In the genomic region with DNA sequence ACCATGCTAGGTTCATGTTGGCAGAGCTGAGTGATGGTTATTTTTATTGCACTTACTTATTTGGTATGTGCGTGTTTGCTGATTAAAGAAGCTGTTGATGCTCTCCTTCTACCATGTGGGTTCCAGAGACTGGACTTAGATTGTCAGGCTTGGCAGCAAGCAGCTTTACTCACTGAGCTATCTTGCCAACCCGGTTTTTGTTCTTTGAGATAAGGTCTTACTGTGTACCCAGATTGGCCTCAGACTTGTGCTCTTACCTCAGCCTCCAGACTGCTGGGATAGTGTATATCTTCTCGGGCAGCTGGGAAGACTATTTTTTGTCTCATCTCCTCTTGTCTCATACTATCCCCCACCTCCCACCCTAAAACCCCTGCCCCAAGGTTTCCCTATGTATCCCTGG, we compare ENCODE assay signal across 28 mouse cellular contexts. TPM values are rescaled to one million over a fixed set of nuclear protein-coding genes. Genes with fewer than 3 reads are reported as not detected.
DNase-seq lines count a peak whose midpoint lies in the region; ATAC-seq and TF ChIP-seq lines count a peak whose summit lies in the region.
"Had no signal": no experiment of that assay in that cellular context is flagged by ENCODE, and none has a peak within 500 bp of the region (broad histone marks: within the 10 kb centered on the region; RNA-seq: fewer than 3 reads in every experiment).

No protein-coding gene starts in this region.

- H3K36me3 ChIP-seq in heart, embryonic 13.5 days = no peaks in the 10 kb centered on the region
- H3K36me3 ChIP-seq in liver, embryonic 14.5 days (replicated peaks; ENCODE audit: control insufficient read depth, insufficient read depth, low read depth) = no peaks in the 10 kb centered on the region
- H3K36me3 ChIP-seq in stomach, postnatal 0 days (ENCODE audit: control insufficient read depth, insufficient read depth, low read length) = no peaks in the 10 kb centered on the region
- H3K36me3 ChIP-seq in midbrain, embryonic 10.5 days = no peaks in the 10 kb centered on the region
- H3K36me3 ChIP-seq: embryonic facial prominence, embryonic 13.5 days; forebrain, embryonic 12.5 days; hindbrain, embryonic 12.5 days; midbrain, embryonic 15.5 days; neural tube, embryonic 13.5 days had no signal

- no peak overlapping the region for H3K4me3 ChIP-seq in heart, embryonic 13.5 days
- no peak overlapping the region for H3K4me3 ChIP-seq in liver, embryonic 14.5 days (ENCODE audit: insufficient read depth in 1 of 2, low read depth in 2 of 2, low read length in 2 of 2)
- H3K4me3 ChIP-seq in stomach, postnatal 0 days (ENCODE audit: low read depth, low read length) = no peak overlapping the region
- no peak overlapping the region for H3K4me3 ChIP-seq in midbrain, embryonic 10.5 days
- H3K4me3 ChIP-seq: embryonic facial prominence, embryonic 13.5 days; erythroblast, embryonic 14.5 days; forebrain, embryonic 12.5 days; hindbrain, embryonic 12.5 days; midbrain, embryonic 15.5 days; myocyte; neural tube, embryonic 13.5 days had no signal

- peak overlapping the region; percentile 8 for H3K4me2 ChIP-seq in heart, embryonic 13.5 days
- peak overlapping the region; percentile 18; the same call in 1 of the 2 replicates for H3K4me2 ChIP-seq in liver, embryonic 14.5 days (ENCODE audit: low read depth)
- H3K4me2 ChIP-seq in stomach, postnatal 0 days (replicated peaks; ENCODE audit: low read depth) = no peak overlapping the region
- H3K4me2 ChIP-seq: embryonic facial prominence, embryonic 13.5 days; forebrain, embryonic 12.5 days; hindbrain, embryonic 12.5 days; midbrain, embryonic 15.5 days; neural tube, embryonic 13.5 days had no signal

- TF ChIP-seq CTCF in liver, embryonic 14.5 days (IDR thresholded peaks at IDR 0.05; ENCODE audit: low read depth) = no peak
- TF ChIP-seq CTCF in stomach, postnatal 0 days (IDR thresholded peaks at IDR 0.05; ENCODE audit: low read depth) = no peak

- TF ChIP-seq EP300 in liver, embryonic 14.5 days (IDR thresholded peaks at IDR 0.05; ENCODE audit: low read depth) = peak; percentile 84
- TF ChIP-seq EP300 in stomach, postnatal 0 days (optimal IDR thresholded peaks at IDR 0.05) = no peak

- no peak for DNase-seq in heart, postnatal 4 days
- DNase-seq in urinary bladder, postnatal 14 days (ENCODE audit: low spot score) = peak; percentile 41
- no peak for DNase-seq in urinary bladder, adult 2 months (ENCODE audit: low spot score)
- DNase-seq in liver, embryonic 14.5 days (ENCODE audit: low read depth in 3 of 3, low spot score in 3 of 3) = peak in 2 of 3 experiments; percentile 61 to 64
- peak; percentile 46 for DNase-seq in stomach, postnatal 0 days (ENCODE audit: low spot score)
- DNase-seq in midbrain, embryonic 10.5 days (ENCODE audit: low spot score) = no peak
- no peak for DNase-seq in thymus, postnatal 25 days
- DNase-seq: adrenal gland, adult 2 months; cerebellum, adult 2 months; cerebellum, postnatal 25 days; embryo, embryonic 11 days; gastrocnemius, postnatal 36 days; heart, postnatal 10 days; kidney, adult 8-10 months; kidney, postnatal 10 days; lung, adult 18-20 months; lung, postnatal 10 days; retina, postnatal 1 day; thymus, postnatal 14 days had no signal

- no peak overlapping the region for H3K9ac ChIP-seq in heart, embryonic 13.5 days
- no peak overlapping the region for H3K9ac ChIP-seq in liver, embryonic 14.5 days (replicated peaks)
- no peak overlapping the region for H3K9ac ChIP-seq in stomach, postnatal 0 days (ENCODE audit: low read length)
- H3K9ac ChIP-seq: embryonic facial prominence, embryonic 13.5 days; forebrain, embryonic 12.5 days; hindbrain, embryonic 12.5 days; midbrain, embryonic 15.5 days; neural tube, embryonic 13.5 days had no signal

- no peak overlapping the region for H3K27ac ChIP-seq in heart, embryonic 13.5 days (replicated peaks)
- H3K27ac ChIP-seq in liver, embryonic 14.5 days = no peak overlapping the region
- H3K27ac ChIP-seq in stomach, postnatal 0 days (replicated peaks) = no peak overlapping the region
- no peak overlapping the region for H3K27ac ChIP-seq in midbrain, embryonic 10.5 days (replicated peaks)
- H3K27ac ChIP-seq: embryonic facial prominence, embryonic 13.5 days; forebrain, embryonic 12.5 days; hindbrain, embryonic 12.5 days; midbrain, embryonic 15.5 days; neural tube, embryonic 13.5 days had no signal

- no peak for ATAC-seq in heart, embryonic 13.5 days (ENCODE audit: extremely low read depth, insufficient number of reproducible peaks, low FRiP score, low TSS enrichment)
- peak; percentile 63 for ATAC-seq in liver, embryonic 14.5 days (ENCODE audit: insufficient read depth)
- ATAC-seq in stomach, postnatal 0 days (ENCODE audit: low FRiP score, low TSS enrichment) = no peak
- ATAC-seq: midbrain, embryonic 15.5 days; Patski had no signal

- H3K27me3 ChIP-seq in heart, embryonic 13.5 days (replicated peaks) = no peaks in the 10 kb centered on the region
- H3K27me3 ChIP-seq in liver, embryonic 14.5 days (ENCODE audit: control insufficient read depth, insufficient read depth, low read length) = no peaks in the 10 kb centered on the region
- H3K27me3 ChIP-seq in stomach, postnatal 0 days (ENCODE audit: control insufficient read depth, insufficient read depth, low read length) = no peaks in the 10 kb centered on the region
- 0 out of 2 replicates have a peak, but pooled peaks cover under 1% of the 10 kb centered on the region for H3K27me3 ChIP-seq in midbrain, embryonic 10.5 days (ENCODE audit: low read depth, poor library complexity, severe bottlenecking)
- H3K27me3 ChIP-seq: embryonic facial prominence, embryonic 13.5 days; forebrain, embryonic 12.5 days; hindbrain, embryonic 12.5 days; midbrain, embryonic 15.5 days; neural tube, embryonic 13.5 days; Patski had no signal

- 24% methylated on average over 3 of the region's 3 CpGs for WGBS in heart, embryonic 13.5 days
- WGBS in liver, embryonic 14.5 days (ENCODE audit: insufficient replicate concordance) = 15% methylated on average over 3 of the region's 3 CpGs
- WGBS in stomach, postnatal 0 days = 69% methylated on average over 3 of the region's 3 CpGs
- 89% methylated on average over 3 of the region's 3 CpGs for WGBS in midbrain, embryonic 10.5 days

- H3K9me3 ChIP-seq in heart, embryonic 13.5 days = no peaks in the 10 kb centered on the region
- no peaks in the 10 kb centered on the region for H3K9me3 ChIP-seq in liver, embryonic 14.5 days (ENCODE audit: control insufficient read depth, low read length)
- H3K9me3 ChIP-seq in stomach, postnatal 0 days (ENCODE audit: control insufficient read depth, low read length) = no peaks in the 10 kb centered on the region
- no peaks in the 10 kb centered on the region for H3K9me3 ChIP-seq in midbrain, embryonic 10.5 days (replicated peaks)
- H3K9me3 ChIP-seq: embryonic facial prominence, embryonic 13.5 days; forebrain, embryonic 12.5 days; hindbrain, embryonic 12.5 days; midbrain, embryonic 15.5 days; neural tube, embryonic 13.5 days had no signal

- peaks cover 72% of the 10 kb centered on the region for H3K4me1 ChIP-seq in heart, embryonic 13.5 days
- H3K4me1 ChIP-seq in liver, embryonic 14.5 days (replicated peaks; ENCODE audit: control insufficient read depth in 2 of 2, insufficient read depth in 2 of 2, low read length in 1 of 2) = peaks cover 34 to 58% of the 10 kb centered on the region in 2 experiments
- peaks cover 14% of the 10 kb centered on the region for H3K4me1 ChIP-seq in stomach, postnatal 0 days (replicated peaks; ENCODE audit: control insufficient read depth, insufficient read depth)
- peaks cover 63% of the 10 kb centered on the region for H3K4me1 ChIP-seq in midbrain, embryonic 10.5 days

RNA-seq across cellular contexts. Expression of gene Hic2, which starts 4.3 kb away (rescaled TPM):
- polyA plus RNA-seq in heart, embryonic 13.5 days (2015; fragmentation: Nextera tagmentation; extraction: Ambion mirVana) = 4.1 and 4.6 TPM in 2 replicates
- 1 to 10 TPM; 7.0 to 7.1 TPM for total RNA-seq in heart, postnatal 4 days (2021)
- 3.5 and 4.7 TPM in 2 replicates for polyA plus RNA-seq in urinary bladder, adult 2 months (2012; rRNA removed)
- 2.0 and 2.2 TPM in 2 replicates for polyA plus RNA-seq in liver, embryonic 14.5 days (2012; rRNA removed)
- polyA plus RNA-seq in liver, embryonic 14.5 days (2014; fragmentation: Nextera tagmentation; extraction: Ambion mirVana) = 2.0 TPM in 2 replicates
- polyA plus RNA-seq in stomach, postnatal 0 days (2015; fragmentation: Nextera tagmentation; extraction: Ambion mirVana) = 2.1 and 2.4 TPM in 2 replicates
- polyA plus RNA-seq in midbrain, embryonic 10.5 days (2016; fragmentation: Nextera tagmentation; extraction: Ambion mirVana) = 17.3 and 19.3 TPM in 2 replicates

RNA-seq across cellular contexts. Expression of gene Rimbp3, which starts 29.2 kb away (rescaled TPM):
- polyA plus RNA-seq in heart, embryonic 13.5 days (2015; fragmentation: Nextera tagmentation; extraction: Ambion mirVana) = 0.17 and 0.18 TPM in 2 replicates
- under 1 TPM; 0.43 TPM for total RNA-seq in heart, postnatal 4 days (2021)
- 0.26 and 0.37 TPM in 2 replicates for polyA plus RNA-seq in urinary bladder, adult 2 months (2012; rRNA removed)
- polyA plus RNA-seq in liver, embryonic 14.5 days (2012; rRNA removed) = 0.01 and 0.03 TPM in 2 replicates
- 0.05 and 0.06 TPM in 2 replicates for polyA plus RNA-seq in liver, embryonic 14.5 days (2014; fragmentation: Nextera tagmentation; extraction: Ambion mirVana)
- polyA plus RNA-seq in stomach, postnatal 0 days (2015; fragmentation: Nextera tagmentation; extraction: Ambion mirVana) = 0.18 TPM in 2 replicates
- polyA plus RNA-seq in midbrain, embryonic 10.5 days (2016; fragmentation: Nextera tagmentation; extraction: Ambion mirVana) = 1.4 and 2.2 TPM in 2 replicates
- total RNA-seq: gastrocnemius, postnatal 36 days had no signal
- polyA plus RNA-seq: adrenal gland, adult 2 months; erythroblast, embryonic 14.5 days had no signal

RNA-seq across cellular contexts. Expression of gene Ube2l3, which starts 35.2 kb away (rescaled TPM):
- polyA plus RNA-seq in heart, embryonic 13.5 days (2015; fragmentation: Nextera tagmentation; extraction: Ambion mirVana) = 292 and 303 TPM in 2 replicates
- total RNA-seq in heart, postnatal 4 days (2021) = 100 to 1,000 TPM; 154 to 157 TPM
- polyA plus RNA-seq in urinary bladder, adult 2 months (2012; rRNA removed) = 105 and 111 TPM in 2 replicates
- polyA plus RNA-seq in liver, embryonic 14.5 days (2012; rRNA removed) = 34.6 and 65.1 TPM in 2 replicates
- 208 and 218 TPM in 2 replicates for polyA plus RNA-seq in liver, embryonic 14.5 days (2014; fragmentation: Nextera tagmentation; extraction: Ambion mirVana)
- 276 and 278 TPM in 2 replicates for polyA plus RNA-seq in stomach, postnatal 0 days (2015; fragmentation: Nextera tagmentation; extraction: Ambion mirVana)
- 412 and 424 TPM in 2 replicates for polyA plus RNA-seq in midbrain, embryonic 10.5 days (2016; fragmentation: Nextera tagmentation; extraction: Ambion mirVana)

RNA-seq across cellular contexts. Expression of gene Tmem191c, which starts 38.2 kb away (rescaled TPM):
- polyA plus RNA-seq in heart, embryonic 13.5 days (2015; fragmentation: Nextera tagmentation; extraction: Ambion mirVana) = 7.0 and 7.6 TPM in 2 replicates
- total RNA-seq in heart, postnatal 4 days (2021) = 1 to 10 TPM; 6.3 to 7.9 TPM
- polyA plus RNA-seq in urinary bladder, adult 2 months (2012; rRNA removed) = 30.4 and 31.6 TPM in 2 replicates
- 2.9 and 4.3 TPM in 2 replicates for polyA plus RNA-seq in liver, embryonic 14.5 days (2012; rRNA removed)
- polyA plus RNA-seq in liver, embryonic 14.5 days (2014; fragmentation: Nextera tagmentation; extraction: Ambion mirVana) = 1.6 TPM in 2 replicates
- polyA plus RNA-seq in stomach, postnatal 0 days (2015; fragmentation: Nextera tagmentation; extraction: Ambion mirVana) = 8.8 and 10.6 TPM in 2 replicates
- 9.9 and 11.7 TPM in 2 replicates for polyA plus RNA-seq in midbrain, embryonic 10.5 days (2016; fragmentation: Nextera tagmentation; extraction: Ambion mirVana)

Comparison
In these comparisons a context has a peak if more than half of its experiments do, and no peak if none do; other contexts are left out.
1. DNase-seq: peak in urinary bladder, postnatal 14 days (single experiment), liver, embryonic 14.5 days (2 of 3) and stomach, postnatal 0 days (single experiment); none in heart, postnatal 4 days (single experiment), urinary bladder, adult 2 months (single experiment), midbrain, embryonic 10.5 days (single experiment) and thymus, postnatal 25 days (single experiment).